Mouse (Mus musculus): ENCODE measurements around the gene Gm11084. TPM values are rescaled to one million over a fixed set of nuclear protein-coding genes. Genes with fewer than 3 reads are reported as not detected.
A peak's percentile ranks its signal among the peaks of the same experiment; 100 is the strongest.
"Not testable (repeated sequence)": the region's sequence is repeated elsewhere in the genome, so short reads cannot be mapped to it uniquely, and the experiment has no call there.

Gm11084 gene
- not detected for total RNA-seq (2021)

DNA sequence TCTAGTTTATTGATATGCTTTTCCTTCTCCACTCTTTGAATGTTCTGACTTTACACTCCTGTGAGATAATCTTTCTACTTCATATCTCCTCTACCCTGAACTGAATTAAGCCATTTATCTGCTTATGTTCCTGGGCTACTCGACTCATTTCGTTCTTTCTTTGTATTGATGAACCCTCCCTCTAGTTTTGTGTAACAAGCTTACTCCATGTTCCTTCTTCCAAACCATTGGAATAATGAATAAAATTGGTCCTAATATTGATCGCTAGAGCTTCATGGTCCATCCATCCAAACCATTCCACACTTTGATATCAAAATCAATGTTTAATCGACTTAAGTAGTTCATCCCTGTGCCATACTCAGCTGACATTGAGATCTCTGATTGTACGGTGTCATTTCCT, at the start of gene Gm11084:
Gene Gm11084 (minus strand): TSS at position 101 of the 400 bp plus-strand sequence.
- no peak for DNase-seq

DNA sequence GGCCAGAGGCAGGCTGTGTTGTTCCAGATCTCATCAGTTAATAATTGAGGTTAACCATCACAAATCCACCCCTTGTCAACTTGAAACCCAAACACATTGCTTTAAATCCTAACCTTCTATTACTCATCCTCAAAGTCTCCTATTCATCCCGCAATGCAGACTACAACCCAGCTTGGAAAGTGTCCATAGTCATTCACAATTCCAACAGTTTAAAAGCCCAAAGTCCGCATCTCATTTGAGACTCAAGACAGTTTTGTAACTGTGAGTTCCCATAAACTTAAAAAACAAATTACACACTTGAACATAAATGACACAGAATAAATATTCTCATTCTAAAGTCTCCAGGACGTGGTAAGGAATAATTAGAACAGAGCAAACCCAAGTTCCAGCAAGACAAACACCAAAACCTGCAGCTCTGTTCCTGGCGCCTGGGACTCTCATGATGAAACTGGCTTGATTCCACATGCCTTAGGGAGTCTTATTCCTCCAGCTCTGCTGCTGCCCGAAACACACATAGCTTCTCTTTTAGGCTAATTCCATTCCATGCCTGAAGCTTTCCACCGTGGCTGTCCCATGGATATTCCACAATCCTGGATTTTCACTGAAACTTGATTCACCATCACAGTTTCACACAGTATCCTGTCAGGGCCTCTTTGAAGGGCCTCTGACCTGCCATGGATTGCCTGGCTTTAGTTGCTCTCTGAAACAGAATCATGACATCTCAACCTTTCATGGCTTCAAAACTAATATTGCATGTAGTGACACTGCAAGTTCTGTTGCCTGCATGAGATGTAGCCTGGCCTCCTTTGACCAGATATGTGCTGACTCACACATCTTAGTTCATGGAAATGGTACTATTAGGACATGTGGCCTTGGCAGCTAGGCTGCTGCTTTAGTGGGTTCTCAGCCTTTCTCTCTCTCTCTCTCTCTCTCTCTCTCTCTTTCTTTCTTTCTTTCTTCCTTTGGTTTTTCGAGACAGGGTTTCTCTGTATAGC, 44.8 kb upstream of the Gm11084 start:
- no peak for DNase-seq

DNA sequence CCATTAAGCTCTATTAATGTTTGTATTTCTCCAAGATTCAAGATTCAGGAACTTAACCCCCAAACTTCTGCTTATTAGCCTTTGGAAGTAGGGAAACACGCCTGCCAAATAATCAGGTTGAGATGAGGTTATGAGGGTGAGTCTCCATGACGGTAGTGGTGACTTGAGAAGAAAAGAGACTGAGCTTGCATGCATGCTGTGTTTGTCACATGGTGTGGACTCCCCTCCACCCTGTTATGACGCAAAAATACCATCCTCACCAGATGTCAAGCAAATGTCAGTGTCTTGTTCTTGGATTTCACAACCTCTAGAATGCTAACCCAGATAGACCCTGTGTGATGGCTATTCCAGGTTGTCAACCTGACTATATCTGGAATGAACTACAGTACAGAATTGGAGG, 43.3 kb upstream of the Gm11084 start:
- no peak for DNase-seq

DNA sequence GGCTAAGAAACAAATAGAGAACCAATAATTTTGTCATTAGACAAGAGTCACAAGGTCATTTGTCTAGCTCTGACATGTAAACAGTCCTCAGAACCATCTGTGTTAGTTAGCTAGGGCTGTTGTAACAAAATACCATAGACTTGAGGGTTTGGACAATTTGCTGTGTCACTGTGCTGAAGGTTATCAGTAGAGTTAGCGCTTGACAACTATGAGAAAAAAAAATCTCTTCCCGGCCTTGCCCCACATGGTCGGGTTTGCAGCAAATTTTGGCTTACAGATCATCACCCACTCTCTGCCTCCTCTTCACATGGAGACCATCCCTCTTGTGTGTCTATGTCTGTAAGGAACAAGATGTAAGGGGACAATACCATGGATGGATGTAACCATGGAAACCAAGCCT, 41.5 kb upstream of the Gm11084 start:
- DNase-seq = no peak

DNA sequence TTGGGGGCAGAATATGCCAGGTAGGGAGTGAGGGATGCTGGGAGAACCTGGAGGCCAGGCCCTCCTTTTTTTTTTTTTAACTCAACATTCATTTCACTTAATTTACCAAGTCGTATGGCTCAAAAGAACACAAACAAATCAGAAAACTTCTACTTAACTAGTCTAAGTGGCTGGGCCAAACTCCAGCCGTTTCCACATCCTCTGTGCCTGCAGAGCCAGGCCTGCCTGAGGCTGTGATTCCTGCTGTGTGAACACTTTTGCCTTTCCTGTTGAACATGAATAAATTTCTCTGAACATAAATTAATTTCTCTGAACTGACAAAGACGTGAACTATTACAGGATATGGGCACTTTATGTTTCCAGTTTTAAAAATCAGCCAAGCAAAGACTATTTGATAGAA, 40.6 kb upstream of the Gm11084 start:
- no peak for DNase-seq

DNA sequence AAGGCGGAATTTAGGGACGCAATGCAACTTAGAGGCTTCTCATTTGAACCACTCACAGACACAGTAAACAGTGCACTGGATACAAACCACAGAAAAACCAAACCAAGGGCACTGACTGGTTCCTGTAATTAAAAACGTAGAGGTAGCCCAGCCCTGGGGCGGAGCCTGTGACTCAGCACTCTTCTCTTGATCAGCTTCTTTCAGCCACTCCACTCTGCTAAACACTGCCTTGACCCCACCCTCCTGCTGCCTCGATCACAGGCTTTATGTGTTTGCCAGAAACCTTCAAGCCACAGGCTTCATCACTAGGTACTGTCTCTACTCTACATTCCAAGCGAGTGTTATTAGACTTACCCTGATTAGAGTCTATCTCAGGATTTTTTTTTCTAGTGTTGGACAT, 37.3 kb upstream of the Gm11084 start:
- DNase-seq = no peak

DNA sequence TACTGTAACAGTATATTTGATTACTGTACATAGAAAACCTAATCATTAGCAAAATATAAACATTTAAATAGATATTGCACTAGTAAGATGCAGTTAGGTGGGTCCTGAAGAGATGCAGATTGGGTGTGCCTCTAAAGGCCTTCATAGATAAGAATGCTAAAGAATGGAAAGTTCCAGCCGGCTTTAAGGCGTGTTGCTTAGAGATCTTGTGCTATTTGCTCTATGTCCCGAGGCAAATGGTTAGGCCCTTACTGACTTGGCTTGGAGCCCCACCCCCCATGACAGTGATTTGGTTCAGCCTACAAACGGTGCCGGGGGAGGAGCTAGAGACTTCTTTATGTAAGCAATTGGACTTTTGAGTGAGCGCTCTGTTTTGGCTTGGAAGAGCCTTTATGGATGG, 34.5 kb upstream of the Gm11084 start:
- peak; percentile 33 for DNase-seq

DNA sequence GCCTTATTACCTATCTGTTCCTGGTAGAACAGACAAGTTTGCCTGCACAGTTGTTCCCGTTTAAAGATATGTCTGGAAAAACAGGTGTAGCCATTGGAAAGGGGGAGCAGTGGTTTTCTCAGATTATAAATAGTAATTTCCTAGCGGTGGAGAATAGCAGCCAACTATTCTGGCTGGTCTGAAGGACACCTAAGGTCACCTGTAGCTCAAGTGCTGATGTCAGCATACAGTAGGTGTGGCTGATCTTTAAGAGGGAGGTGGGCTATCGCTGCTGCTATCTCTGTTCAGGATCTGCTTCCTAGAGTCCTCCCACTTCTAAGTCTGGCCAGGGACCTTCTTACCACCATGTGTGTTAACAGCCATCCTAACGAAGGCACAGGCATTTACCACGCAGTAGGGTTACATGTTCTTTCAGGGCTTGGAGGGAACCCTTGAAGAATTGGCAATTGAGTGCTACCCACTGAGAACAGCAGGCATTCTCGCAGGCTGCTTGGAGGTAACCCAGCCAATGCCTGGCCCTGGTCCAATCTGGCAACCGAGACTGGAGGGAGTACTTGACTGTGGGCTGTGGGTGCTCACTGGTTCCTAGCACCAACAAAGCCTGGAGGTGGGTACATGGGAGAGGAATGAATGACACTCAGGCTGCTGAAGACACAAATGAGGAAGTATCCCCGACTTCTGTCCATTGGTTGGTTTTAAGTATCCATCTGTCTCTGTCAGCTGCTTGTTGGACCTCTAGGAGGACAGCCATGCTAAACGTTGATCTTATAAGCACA, 33.0 kb upstream of the Gm11084 start:
- DNase-seq = peak; percentile 88

DNA sequence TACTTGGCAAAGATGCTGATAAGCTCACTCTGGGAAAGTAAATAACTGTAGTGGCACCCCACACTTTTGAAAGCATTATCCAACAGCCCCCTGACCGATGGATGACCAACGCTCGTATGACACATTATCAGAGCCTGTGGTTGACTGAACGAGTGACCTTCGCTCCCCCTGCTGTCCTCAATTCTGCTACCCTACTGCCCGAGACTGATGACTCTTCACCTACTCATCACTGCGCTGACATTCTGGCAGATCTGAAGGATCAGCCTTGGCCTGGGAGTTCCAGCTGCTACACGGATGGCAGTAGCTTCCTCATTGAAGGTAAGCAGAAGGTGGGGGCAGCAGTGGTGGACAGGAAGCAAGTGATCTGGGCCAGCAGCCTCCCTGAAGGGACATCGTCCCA, 27.5 kb upstream of the Gm11084 start:
- DNase-seq = not testable (repeated sequence)

DNA sequence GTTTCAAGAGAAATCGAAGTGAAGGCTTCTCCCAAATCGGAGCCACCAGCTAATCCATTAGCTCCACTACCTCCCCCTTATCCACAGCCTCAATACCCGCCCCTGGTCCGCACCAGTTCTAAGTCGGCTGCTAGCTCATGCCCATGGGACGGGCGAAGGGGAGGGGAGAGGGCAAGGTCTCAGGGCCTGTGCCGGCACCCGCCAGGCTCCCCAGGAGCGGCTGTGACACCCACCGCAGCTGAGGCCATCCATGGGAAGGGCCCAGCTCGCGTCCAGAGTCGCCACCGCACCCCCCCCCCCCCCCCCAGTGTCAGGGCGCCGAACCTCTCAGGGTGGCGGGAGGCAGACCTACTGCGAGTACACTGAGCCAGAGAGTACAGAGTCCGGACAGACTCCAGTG, 26.1 kb upstream of the Gm11084 start:
- no peak for DNase-seq

DNA sequence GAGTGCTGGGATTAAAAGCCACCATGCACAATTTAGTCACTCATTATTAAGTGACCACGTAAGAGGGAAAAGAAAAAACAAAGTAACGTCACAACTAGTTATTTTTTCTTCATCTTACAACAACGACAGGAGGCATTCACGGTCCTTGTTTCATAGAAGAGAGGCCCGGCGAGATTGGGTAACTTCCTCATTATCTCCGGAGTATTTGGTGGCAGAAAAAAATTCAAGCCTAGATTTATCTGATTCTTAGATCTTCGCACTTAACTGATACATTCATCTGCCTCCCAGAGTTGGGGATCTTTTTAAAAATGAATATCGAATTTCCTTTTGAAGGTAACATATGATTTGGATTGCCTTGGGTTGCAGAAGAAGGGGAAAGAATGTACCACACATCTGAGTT, 21.0 kb upstream of the Gm11084 start:
- no peak for DNase-seq

DNA sequence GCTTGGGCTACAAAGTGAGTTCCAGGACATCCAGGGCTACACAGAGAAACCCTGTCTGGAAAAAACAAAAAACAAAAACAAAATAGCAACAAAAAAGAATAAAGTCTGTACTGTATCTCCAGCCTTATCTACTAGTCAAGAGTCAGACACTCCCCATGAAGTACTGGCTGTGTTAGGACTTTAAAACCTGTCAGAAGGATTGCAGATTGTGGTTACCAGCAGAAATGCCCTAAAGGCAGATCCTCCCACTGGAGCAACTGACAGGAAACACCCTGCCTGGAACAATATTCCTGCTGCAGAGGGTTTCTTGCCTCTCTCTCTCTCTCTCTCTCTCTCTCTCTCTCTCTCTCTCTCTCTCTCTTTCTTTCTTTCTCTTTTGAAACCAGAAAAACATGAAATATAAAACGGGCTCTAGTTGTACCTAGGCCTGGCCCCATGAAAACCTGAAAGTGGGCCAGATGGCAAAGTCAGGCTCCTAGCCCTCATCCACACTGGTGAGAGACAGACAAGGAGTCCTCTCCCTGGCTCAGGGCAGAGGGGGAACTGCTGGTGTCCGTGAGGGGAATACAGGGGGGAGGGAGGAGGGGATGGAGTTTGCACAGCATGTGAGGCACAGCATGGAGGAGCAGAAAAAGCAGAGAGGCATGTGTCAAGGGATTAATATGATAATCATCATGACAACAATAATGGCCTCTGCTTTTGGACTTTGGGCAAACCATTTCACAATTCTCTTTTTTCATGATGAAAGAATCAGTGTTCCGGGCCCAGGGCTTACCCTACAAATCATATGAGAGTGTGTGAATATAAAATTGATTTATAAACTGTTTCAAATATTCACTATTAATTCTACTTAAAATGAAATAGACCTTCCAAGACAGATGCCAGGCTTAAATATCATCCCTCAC, 19.3 kb upstream of the Gm11084 start:
- DNase-seq = no peak

DNA sequence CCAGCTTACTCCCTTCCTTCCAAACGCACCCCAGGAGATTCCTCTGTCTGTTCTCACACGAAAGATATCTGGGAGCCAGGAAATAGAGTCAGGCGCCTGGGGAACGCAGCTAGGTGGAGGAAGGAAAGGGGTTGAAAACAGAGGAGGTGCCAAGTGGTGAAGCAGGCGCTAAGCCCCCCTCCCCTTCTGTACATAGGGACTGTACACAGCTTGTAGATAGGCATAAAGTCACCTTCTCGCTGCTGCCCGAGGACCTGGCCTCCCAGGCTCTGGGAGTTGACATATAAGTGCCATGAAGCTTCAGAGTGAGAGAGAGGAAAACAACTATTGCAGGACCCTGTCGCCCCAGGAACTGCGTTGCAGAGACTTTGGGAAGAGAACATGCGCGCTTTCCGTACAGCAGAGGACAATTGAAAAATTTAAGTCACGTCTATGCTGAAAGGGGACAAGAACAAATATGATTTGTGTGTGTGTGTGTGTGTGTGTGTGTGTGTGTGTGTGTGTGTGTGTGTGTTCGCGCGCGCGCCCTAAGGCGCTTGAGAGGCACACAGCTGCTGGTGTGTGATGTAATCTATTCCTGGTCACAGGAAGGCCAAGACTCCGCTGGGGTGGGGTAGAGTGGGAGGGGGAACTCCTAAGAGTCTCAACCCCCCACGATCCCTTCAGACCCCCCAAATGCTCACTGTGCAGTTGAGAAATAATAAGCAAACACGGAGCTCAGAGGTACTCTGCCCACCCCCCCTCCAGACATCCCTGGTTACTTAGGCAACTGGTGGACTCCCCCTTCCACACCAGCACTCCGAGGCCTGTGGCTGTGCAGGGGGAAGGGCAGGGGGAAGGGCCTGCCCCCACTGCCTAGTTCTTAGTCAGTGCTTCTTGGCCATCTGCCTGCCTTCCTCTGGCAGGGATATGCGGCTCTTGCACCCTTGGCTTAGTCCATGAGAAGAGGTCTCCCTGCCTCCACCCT, 17.5 kb upstream of the Gm11084 start:
- DNase-seq = peak; percentile 91

DNA sequence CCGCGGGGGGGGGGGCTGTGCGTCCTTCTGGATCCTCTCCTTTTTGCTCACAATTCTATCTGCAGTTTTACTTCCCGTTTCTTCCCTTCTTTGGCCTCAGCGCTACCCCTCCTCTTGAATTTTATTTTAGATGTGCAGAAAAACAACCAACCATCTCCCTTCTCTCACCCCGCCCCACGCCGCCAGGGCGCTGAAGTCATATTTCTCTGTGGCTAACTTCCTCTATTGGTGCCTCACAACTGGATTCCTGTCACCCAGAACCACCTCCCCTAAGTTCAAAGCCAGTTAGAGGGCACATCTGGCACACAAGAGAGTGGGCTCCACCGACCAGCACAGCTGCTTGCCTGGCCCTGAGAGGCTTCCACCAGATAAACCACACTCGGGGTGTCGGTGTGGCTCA, 16.5 kb upstream of the Gm11084 start:
- peak; percentile 57 for DNase-seq

DNA sequence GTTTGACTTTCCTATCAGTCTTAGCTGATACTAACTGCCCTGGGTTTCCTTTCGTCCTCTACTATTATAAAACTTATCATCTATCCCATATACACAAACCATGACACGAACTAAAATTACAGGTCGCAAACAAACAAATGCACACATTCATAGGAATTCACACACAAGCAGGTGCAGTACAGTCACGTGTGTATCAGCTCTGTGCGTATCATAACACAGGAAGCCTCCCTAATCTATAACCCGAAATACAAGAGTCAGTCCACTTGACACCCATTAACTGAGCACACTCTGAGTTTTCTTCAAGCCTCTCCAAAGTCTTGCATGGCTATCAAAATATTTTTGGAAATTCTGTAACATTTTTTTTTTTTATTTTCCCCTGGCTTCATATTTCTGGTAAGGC, 15.9 kb upstream of the Gm11084 start:
- DNase-seq = no peak

DNA sequence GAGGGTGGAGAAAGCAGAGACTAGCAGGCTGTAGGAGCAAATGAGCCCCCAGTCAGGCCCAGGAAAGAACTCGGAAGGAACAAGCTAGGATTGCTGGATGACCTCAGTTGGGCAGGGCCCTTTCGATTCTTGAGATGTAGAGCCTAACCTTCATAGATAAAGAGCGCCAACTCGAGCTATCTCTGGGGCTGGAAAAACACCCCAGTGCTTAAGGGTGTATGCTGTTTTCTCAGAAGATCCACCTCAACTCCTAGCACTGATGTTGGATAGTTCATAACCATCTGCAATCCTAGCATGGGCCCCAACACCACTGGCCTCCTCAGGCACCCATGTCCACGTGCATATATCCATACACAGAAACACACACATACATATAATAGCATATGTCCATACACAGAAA, 15.5 kb upstream of the Gm11084 start:
- no peak for DNase-seq

DNA sequence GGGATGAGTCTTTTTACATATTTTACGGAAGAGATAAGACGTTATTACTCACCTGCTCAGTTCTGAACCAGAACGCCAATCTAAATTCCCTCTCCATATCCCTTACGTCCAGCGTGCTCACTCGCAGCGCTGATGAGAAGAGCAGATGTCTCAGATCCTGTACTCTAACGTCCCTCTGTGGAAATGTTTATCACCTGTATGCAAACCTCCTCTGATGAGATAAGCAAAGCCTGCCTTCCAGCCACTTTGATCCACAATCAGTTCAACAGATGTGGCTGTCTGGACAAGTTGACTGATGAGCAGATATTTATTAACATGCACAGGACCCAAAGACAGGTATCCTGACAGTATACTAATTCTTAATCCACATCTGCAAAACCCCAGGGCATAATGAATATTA, 13.7 kb upstream of the Gm11084 start:
- no peak for DNase-seq

DNA sequence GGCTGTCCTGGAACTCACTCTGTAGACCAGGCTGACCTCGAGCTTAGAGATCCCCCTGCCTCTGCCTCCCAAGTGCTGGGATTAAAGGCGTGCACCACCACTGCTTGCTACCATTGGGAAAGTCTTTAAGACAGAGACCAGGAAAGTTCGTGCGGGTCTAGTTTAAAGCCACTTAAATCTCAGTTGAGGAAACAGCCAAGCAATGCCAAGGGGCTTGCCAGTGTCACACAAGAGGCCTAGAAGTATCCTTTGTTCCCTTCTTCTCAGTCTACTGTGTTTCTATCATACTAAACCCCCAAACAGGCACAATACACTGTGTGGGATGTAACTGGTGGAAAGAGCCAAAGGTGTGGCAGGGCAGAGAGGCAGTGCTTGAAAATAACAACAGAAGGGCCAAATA, 11.1 kb upstream of the Gm11084 start:
- DNase-seq = no peak

DNA sequence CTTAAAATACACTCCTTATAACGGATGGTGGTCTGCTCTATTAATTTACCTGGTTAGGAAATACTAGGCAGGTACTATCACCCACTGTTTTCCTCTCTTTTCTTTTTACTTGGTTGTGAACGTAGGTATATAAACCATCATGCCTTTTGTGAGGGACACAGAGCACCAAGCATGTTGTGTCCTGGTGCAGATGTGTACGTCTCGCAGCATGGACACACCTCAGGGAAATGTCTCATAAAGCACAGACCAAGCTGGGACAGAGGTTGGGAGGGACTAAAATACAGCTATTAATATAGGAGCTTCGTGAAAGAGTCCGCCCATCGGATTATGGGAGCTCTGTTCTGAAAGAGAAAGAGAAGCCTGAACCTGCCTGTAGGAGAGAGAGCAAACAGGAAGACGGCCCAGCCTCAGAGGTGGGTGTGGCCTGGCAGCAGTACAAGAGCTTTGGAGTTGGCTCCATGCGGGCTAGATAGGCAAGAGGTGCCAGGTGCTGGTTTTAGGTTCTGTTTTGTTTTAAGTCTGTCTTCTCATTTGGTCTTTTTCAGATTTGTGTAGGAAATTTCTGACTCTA, 10.4 kb upstream of the Gm11084 start:
- peak; percentile 83 for DNase-seq

DNA sequence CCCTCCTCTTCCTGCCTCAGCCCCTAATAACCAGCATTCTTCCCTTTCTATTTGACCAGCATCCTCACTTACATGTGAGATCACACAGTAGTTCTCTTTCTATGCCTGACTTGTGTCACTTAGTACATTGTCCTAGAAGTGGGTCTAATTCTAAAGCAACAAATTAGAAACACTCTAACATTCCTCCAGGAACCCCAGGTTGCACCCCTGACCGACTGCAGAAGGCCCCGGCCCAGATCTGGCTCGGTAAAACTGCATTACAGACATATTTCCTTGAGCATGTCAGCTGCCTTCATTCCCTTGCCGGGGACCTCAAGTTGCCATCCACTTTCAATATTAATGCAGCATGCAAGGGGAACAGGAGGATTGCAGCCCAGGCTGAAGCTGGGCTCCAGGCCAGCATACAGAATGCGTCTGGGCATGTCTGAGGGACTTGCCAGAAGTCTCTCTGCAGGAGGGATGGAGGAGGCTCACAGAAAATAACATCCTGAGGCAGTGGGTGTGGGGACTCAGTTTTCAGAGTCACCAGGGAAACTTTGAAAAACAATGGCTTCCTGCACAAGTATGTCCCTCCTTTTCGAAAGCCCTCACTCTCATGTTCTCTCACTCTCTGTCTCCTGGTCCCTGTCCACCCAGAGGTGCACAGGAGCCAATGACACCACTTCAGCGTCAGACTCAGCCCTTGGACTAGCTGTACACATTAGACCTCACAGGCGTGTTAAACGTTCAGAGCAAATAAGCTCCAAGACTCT, 9.0 kb upstream of the Gm11084 start:
- peak; percentile 75 for DNase-seq

Measured in heart, postnatal 4 days (tissue).